Mouse (Mus musculus): ENCODE measurements around the gene Memo1.
"Not testable (repeated sequence)": the region's sequence is repeated elsewhere in the genome, so short reads cannot be mapped to it uniquely, and the experiment has no call there.

The Memo1 gene

DNA sequence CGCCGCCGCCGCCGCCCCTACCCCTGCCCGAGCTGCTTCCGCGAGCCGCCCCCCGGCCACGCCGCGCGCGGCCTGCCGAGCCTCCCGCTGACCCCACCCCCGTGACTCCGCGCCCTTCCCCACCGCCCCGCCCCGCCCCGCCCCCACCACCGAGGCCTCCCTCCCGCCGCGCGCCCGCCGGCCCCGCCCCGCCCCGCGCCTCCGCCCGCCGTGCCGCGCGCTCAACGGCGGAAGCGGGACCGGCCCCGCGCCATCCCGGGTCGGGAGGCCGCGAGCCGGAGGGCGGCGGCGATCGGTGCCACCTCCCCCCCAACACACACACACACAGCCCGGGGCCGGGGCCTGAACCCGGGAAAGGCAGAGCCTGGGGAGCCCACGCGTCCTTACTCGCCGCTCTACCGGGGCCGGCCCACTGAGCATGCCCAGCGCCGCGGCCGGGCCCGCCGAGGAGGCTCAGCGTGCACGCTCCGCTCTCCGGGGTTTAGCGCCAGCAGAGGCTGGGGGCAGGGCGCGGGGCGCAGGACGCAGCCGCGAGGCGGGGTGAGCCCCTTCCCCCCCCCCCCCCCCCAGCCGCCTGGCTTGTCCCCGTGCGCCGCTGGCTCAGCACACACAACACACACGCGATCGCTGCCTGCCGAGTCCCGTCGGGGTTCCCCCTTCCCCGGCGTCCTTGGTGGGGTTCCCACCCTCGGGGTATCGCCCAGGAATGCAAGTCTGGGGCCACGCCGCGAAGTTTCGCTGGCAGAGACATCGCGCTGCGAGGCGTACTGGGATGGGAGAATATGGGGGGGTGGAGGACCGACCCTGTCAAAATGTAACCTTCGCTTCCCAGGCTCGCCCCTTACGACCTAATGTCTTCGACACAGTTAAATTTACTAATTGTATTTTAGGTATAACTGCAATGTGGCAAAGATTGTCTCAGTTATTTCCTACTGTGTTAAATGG, at the start of gene Memo1:
Gene Memo1 (minus strand): TSS at position 496 of the 945 bp plus-strand sequence.
- CTCF ChIA-PET, result no interaction called here

DNA sequence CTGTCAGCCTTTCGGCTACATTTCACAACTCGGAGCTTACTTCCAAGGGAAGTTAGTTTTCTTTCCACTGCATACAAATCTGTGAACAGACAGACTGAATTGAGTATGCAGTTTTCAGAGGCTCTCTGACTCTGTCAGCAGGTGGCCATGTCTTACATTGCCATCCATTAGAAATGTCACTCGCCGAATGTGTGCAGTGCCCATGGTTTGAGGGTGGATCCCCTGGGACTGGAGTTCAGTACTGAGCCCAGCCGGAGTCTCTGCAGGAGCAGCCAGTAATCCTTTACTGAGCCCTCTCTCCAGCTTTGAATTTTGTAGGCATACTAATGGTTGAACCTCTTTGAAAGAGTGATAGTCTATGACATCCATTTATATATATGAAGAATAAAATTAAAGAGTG, 45.8 kb upstream of the Memo1 start:
- CTCF ChIA-PET, result no interaction called here

DNA sequence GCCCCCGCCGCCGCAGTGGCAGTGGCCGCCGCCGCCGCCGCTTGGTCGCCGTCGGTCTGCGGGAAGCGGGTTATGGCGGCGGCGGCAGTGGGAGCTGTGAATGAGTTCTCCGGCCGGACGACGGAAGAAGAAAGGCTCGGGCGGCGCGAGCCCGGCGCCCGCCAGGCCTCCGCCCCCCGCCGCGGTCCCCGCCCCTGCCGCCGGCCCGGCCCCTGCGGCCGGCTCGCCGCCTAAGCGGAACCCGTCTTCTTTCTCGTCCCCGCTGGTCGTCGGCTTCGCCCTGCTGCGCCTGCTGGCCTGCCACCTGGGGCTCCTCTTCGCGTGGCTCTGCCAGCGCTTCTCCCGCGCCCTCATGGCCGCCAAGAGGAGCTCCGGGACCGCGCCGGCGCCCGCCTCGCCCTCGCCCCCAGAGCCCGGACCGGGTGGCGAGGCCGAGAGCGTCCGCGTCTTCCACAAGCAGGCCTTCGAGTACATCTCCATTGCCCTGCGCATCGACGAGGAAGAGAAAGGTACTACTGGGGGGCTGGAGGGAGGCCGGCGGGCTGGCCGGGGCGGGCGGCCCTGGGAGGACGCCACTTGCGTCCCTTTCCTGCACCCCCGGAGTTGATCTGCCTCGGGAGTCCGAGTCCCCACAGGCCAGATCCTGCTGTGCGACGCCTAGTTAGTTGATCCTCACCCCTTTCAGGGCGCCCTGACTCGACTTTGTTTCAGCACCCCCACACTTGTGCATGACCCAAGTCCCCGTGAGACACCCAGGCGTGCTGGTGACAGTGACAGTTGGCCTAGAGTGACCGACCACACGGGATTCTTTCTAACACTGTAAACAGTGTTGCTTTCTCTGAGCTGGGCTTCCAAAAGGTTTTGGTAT, 43.9 kb upstream of the Memo1 start, which contains the start of gene Spast:
Gene Spast (plus strand): TSS at position 51 of the 868 bp plus-strand sequence.
- CTCF ChIA-PET, result no interaction called here

- CTCF ChIA-PET, result interaction anchor here (0.5 to 0.7 kb wide), 4 partner anchors 60 to 189 kb away, joined by 3 to 6 read pairs (median 4); partner anchors contain the start of genes Birc6 and Nlrc4
These were observed 43.1 kb upstream of the Memo1 start for GRCm38 (mm10) chr17:74338225-74338931.

DNA sequence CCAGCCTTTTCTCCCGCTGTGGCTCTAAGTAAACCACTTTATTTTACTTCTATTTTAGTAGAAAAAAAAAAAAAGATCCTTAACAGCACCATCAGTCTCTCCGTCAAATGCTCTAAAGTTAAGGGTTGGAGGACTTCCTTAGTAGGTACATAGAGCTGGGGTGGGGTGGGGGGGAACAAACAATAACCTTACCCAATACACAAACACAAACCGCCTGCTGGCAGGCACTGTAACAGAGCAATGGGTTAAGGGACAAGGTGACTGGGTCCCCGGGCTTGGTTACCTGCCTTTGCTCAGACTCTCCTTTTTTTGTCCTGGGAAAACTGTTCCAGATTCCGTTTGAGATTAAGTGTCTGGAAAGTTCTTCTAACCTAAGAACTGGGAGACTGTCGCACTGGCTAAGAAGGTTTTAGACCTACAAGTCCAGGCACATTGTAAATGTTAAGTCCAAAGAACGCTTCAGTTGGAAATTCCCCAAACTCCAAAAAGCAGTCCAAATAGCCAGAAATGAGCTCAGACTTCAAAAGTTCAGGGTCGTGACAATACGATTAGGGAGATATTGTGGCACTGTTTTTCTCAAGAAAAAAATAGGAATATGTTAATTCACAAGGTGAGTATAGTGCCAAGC, 35.8 kb upstream of the Memo1 start:
- CTCF ChIA-PET, result no interaction called here

- CTCF ChIA-PET, result not testable (repeated sequence)
These were observed 32.8 kb upstream of the Memo1 start for GRCm38 (mm10) chr17:74328146-74328545.

DNA sequence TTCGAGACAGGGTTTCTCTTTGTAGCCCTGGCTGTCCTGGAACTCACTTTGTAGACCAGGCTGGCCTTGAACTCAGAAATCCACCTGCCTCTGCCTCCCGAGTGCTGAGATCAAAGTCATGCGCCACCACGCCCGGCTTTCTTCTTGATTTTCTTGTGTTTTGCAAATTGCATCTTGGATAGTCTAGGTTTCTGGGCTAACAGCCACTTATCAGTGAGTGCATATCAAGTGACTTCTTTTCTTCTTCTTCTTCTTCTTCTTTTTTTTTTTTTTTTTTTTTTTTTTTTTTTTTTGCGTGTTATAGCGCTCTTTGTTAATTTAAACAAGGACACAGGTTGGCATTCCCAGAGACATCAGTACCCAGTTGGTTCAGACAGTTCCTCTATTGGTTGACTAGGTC, 31.9 kb upstream of the Memo1 start:
- CTCF ChIA-PET, result not testable (repeated sequence)

- CTCF ChIA-PET, result no interaction called here
These were observed 28.5 kb upstream of the Memo1 start, which contains the start of gene Dpy30 for GRCm38 (mm10) chr17:74323844-74324243. Gene Dpy30 (minus strand): TSS chr17:74323944.

- CTCF ChIA-PET, result no interaction called here
These were observed 27.2 kb upstream of the Memo1 start for GRCm38 (mm10) chr17:74322400-74323054.

GRCm38 (mm10) chr17:74318721-74319120, 23.4 kb upstream of the Memo1 start:
- CTCF ChIA-PET, result interaction anchor here (0.6 kb wide), 1 partner anchor 1148 kb away, joined by 3 read pairs; no protein-coding TSS in a partner anchor

DNA sequence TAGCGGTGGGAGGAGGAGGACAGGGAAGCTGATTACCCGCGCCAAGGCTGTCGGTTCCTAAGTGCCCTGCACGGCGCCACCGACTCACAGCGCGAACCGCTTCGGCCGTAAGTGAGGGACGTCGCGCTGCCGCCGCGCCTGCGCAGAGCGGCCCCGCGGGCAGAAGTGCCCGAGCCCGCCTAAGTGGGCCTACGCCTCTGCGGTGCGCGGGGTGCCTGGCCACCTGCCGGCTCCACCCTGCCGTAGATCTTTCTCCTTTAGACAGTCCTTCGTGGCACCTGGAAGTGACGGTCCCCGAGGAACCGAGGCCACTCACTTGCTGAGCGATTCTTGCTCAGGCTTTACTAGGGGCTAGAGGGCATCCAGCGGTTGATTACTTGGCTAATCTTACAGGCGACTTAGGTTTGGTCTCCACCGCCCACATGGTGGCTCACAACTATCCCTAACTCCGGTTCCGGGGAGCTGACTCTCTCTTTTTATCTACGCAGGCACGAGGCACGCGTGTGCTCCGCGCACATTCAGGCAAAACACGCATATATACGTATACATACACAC, 21.1 kb upstream of the Memo1 start:
- CTCF ChIA-PET, result no interaction called here

DNA sequence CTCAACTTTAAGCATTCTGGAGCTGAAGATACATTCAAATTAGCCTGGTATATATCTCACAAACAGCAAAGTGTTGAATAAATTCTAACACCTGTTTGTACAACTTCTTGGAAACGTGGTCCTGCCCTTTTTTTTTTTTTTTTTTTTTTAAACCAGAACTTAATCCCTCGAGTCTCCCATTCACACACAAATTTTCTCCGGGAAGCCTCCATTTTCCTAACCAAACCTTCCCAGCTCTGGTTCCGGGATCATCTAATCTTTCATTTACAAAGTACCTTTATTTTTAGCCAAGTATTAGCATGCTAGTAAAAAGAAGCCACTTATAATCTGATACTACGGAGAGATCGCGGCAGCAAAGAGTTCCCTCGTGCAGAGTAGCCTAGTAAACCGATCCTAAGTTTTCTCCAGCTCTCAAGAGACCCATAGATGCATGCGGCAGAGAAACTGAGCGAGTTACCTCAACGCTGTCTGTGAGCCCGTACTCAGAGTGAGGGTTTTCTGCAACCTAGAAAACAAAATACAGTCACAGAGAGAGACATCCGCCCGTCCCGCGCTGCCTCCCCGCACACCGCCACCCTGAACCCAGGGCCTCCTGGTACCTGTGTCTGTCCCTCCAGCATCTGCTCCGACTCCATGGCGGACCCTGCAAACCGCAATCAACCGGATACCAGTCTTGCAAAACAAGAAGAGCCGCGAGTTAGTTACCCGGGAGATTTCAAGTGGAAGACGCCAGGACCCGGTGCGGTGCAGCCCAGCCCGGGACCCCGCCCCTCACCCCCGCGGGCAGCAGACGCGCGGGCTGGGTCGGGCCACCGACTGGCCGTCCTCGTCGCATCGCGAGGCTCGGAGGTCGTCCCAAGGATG, 20.4 kb upstream of the Memo1 start:
- CTCF ChIA-PET, result no interaction called here

DNA sequence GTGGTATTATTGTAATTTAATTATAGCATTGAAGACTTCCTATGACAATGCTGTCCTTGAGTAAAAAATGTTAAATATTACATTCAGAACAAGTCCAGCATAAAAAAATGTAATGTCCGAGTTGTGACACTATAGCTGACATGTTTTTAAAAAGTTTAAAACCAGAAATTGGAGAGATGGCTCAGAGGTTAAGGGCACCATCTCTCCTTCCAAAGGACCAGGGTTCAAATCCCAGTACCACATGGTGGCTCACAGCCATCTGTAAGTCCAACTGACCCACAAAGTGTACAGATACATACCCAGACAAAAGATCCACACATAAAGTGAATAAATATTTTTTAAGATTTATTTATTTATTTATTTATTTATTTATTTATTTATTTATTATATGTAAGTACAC, 10.7 kb upstream of the Memo1 start:
- CTCF ChIA-PET, result no interaction called here

DNA sequence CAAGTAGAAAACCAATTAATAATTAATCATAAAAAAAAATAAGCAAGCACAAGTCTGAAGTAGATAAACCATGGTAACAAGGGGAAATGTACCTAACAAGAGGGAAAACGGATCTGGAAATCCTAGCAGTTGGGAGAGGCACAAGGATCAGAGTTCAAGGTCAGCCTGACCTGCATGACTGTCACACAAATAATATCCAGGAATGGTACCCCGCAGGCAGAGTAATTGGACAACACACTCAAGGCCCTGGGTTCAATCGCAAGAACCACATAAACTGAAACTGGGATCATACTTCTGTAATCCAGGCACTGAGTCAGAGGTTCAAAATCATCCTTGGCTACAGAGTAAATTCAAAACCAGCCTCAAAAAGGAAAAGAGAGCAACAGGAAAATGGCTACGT, 10.3 kb upstream of the Memo1 start:
- CTCF ChIA-PET, result no interaction called here

- CTCF ChIA-PET, result no interaction called here
These were observed 8.7 kb upstream of the Memo1 start for GRCm38 (mm10) chr17:74304060-74304459.

DNA sequence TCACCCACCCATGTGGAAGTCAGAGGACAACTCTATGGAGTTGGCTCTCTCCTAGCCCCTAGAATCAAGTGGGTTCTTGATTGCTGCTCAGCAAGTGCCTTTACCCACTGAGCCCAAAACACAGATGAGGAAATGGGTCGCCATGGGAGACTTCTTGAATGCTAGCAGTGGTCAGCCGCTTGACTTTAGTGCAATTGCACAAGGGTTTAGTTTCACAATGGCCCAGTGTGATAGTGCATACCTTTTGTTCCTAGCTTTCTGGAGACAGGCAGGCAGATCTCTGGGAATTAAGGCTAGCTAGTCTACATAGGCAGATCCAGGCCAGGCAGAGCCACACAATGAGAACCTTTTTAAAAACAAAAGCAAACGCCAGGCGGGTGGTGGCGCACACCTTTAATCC, 4.8 kb upstream of the Memo1 start:
- CTCF ChIA-PET, result interaction anchor here (0.5 kb wide), 1 partner anchor 1401 kb away, joined by 5 read pairs; no protein-coding TSS in a partner anchor

DNA sequence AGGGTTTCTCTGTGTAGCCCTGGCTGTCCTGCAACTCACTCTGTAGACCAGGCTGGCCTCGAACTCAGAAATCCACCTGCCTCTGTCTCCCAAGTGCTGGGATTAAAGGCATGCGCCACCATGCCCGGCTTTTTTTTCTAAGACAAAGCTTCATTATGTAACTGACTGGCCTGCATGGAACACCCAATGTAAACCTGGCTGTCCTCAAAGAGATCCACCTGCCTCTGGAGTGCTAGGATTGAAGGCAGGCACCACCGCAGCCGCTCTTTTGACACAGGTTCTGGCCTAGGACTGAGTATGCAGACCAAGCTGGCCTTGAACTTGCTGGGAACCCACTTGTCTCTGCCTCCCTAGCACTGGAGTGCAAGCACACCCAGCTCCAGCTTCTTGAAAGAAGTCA, 1.7 kb upstream of the Memo1 start:
- CTCF ChIA-PET, result interaction anchor here (0.5 kb wide), 1 partner anchor 157 kb away, joined by 3 read pairs; no protein-coding TSS in a partner anchor

DNA sequence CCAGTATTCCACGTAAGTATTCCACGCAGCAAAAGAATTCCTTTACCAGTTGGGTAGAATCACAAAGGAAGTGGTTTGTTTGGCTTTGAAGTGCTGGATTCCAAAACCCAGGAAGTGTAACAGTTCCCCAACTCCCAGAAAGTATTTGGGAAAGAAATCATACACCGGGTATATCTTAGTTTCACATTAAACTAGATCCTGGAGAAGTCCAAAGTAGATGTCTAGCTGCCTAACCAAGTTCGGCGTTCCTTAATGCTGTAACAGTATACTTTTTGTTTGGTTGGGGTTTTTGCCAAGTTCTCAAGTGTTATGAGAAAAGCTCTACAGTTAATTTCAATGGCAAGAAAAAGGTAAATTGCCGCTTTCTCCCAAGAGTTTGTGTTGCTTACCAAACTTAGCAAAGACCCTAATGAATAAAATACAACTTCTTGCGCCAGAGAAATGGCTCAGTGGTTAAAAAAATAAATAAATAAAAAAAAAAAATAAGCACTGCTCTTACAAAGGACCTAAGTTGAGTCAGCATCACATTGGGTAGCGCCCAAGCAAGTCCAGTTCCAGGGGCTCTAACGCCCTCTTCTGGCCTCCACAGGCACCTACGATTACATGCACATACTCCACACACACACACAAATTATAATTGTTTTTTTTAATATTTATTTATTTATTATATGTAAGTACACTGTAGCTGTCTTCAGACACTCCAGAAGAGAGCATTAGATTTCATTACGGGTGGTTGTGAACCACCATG, 929 bp upstream of the Memo1 start:
- CTCF ChIA-PET, result no interaction called here

Measured in spleen, embryonic (tissue).